Mouse (Mus musculus) midbrain, embryonic 16.5 days (tissue): Measurements from ENCODE around the gene Calr4. TPM values are rescaled to one million over a fixed set of nuclear protein-coding genes. Genes with fewer than 3 reads are reported as not detected.

Source experiments
- ATAC-seq: fragments of 200-750 bp; cut with Nextera tagmentation; 2 replicates; pipeline ENCODE4 v1.8.0; 2017; ENCODE audit warnings: moderate TSS enrichment
- H3K27ac ChIP-seq: fragments of 300-500 bp; sonication (generic); 2 replicates; pipeline ENCODE4 v1.5.1; 2014; ENCODE audit warnings: mild to moderate bottlenecking, low read length, mixed read lengths
- H3K27me3 ChIP-seq: fragments of 300-500 bp; sonication (generic); 2 replicates; pipeline ENCODE4 v1.6.1; 2014; ENCODE audit warnings: low read depth, low read length, mixed read lengths; ENCODE audit not compliant: control insufficient read depth, insufficient read depth
- H3K36me3 ChIP-seq: fragments of 300-500 bp; sonication (generic); 2 replicates; pipeline ENCODE4 v1.6.1; 2014; ENCODE audit warnings: mild to moderate bottlenecking, low read length, moderate library complexity, mixed read lengths; ENCODE audit not compliant: control insufficient read depth, insufficient read depth
- H3K4me1 ChIP-seq: fragments of 300-500 bp; sonication (generic); 2 replicates; pipeline ENCODE4 v1.6.1; 2014; ENCODE audit warnings: mild to moderate bottlenecking, low read length, mixed read lengths; ENCODE audit not compliant: control insufficient read depth, insufficient read depth
- H3K4me2 ChIP-seq: fragments of 300-500 bp; sonication (generic); 2 replicates; pipeline ENCODE4 v1.6.1; 2014; ENCODE audit warnings: mild to moderate bottlenecking, low read length, mixed read lengths
- H3K4me3 ChIP-seq: fragments of 300-500 bp; sonication (generic); 2 replicates; pipeline ENCODE4 v1.5.1; 2014; ENCODE audit warnings: low read depth, mild to moderate bottlenecking, low read length, moderate library complexity, mixed read lengths
- H3K9ac ChIP-seq: fragments of 300-500 bp; sonication (generic); 2 replicates; pipeline ENCODE4 v1.6.1; 2014; ENCODE audit warnings: low read depth, low read length, mixed read lengths
- H3K9me3 ChIP-seq: fragments of 300-500 bp; sonication (generic); replicated peaks from 2 replicates; pipeline ENCODE4 v1.6.1; 2014; ENCODE audit warnings: mild to moderate bottlenecking, low read length, mixed read lengths; ENCODE audit not compliant: control insufficient read depth, poor library complexity, severe bottlenecking
- WGBS: fragments of 180-500 bp; shearing (Covaris S2); extraction: QIAGEN DNeasy Blood & Tissue Kit; methylation state at CpG from one replicate; pipeline ENCODE4 v1.1.7; 2014; 5-methylcytosine and 5-hydroxymethylcytosine counted together
- polyA plus RNA-seq: library from polyadenylated mRNA; unstranded; fragments of >200 nt; fragmentation: Nextera tagmentation; extraction: Ambion mirVana; gene quantifications from 2 replicates; pipeline ENCODE4 v1.2.1, GENCODE M21; 2015

The Calr4 gene
- polyA plus RNA-seq, 1 experiment from 2014 or later, result 0.62 TPM

DNA sequence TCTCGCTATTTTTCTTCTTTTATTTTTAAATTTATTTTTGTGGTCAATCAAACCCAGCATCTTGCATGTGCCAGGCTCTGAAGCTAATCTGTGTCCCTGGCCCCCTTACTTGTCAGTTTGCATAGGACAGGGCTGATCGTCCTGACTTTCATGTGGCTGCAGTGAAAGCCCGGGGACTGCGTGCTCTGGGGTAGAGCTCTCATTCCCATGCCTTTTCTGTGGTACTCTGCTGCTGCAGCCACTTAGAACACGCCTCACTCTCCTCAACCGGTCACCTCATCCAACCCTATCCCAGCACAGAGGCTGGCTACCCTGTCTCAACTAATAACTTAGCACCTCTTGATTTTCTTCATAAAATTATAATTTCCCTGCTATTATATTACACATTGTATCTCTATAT lies 8.7 kb upstream of the Calr4 start:
- Histone ChIP-seq H3K9ac (no peak overlapping the region), H3K4me1 (no peaks in the 10 kb centered on the region), H3K36me3 (no peaks in the 10 kb centered on the region), H3K9me3 (no peaks in the 10 kb centered on the region), H3K27ac (no peak overlapping the region), H3K27me3 (no peaks in the 10 kb centered on the region), H3K4me3 (no peak overlapping the region), H3K4me2 (no peak overlapping the region)
- WGBS, result 53% methylated on average over 6 of the region's 6 CpGs
- peak; percentile 80 for ATAC-seq

DNA sequence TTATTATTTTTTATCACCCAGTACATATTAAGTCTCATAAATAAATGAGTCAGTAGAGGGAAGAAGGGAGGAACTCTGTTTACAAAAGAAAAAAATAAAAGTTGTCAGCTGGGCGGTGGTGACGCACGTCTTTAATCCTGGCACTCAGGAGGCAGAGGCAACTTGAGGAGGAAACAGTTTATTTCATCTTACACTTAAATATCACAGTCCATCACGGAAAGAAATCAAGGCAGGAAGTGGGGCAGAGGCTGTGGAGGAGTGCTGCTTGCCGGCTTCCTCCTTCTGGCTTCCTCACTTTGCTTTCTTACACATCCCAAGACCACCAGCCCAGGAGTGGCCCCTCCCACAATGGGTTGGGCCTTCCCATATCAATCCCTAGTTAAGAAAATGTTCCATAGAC lies 8.2 kb upstream of the Calr4 start:
- H3K27me3 ChIP-seq, result no peaks in the 10 kb centered on the region
- H3K9me3 ChIP-seq, result no peaks in the 10 kb centered on the region
- no peak for ATAC-seq
- H3K36me3 ChIP-seq, result no peaks in the 10 kb centered on the region
- H3K27ac ChIP-seq, result no peak overlapping the region
- H3K4me2 ChIP-seq, result no peak overlapping the region
- H3K4me3 ChIP-seq, result no peak overlapping the region
- 64% methylated on average over 5 of the region's 5 CpGs for WGBS
- no peaks in the 10 kb centered on the region for H3K4me1 ChIP-seq
- H3K9ac ChIP-seq, result no peak overlapping the region

DNA sequence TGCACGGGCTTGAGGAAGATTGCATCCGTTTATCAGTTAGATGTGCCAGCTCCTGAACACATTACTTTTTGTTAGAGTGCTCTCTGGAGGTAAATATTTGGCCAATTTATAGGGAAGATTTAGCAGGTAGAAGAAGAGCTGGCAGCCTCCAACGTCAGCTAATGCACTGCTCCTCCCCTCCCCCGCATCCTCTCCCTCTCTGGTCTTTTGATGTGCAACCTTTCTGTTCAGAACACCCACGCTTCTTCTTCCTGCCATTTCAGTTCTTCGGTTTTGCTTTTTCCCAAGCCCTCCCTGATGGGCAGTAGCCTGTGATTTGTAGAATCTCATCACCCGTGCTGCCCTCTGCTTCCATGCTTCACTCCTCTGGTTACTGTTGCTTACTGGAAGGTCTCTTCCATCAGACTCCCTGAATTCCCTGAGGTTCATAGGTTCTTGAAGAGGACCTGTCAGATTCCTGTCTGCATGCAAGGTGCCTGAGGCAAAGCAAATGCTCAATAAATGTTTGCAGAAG lies 4.5 kb upstream of the Calr4 start:
- H3K36me3 ChIP-seq, result no peaks in the 10 kb centered on the region
- H3K27me3 ChIP-seq, result no peaks in the 10 kb centered on the region
- H3K9me3 ChIP-seq, result no peaks in the 10 kb centered on the region
- 56% methylated on average over 7 of the region's 7 CpGs for WGBS
- ATAC-seq, result no peak
- H3K4me3 ChIP-seq, result no peak overlapping the region
- no peak overlapping the region for H3K9ac ChIP-seq
- H3K27ac ChIP-seq, result no peak overlapping the region
- no peaks in the 10 kb centered on the region for H3K4me1 ChIP-seq
- H3K4me2 ChIP-seq, result no peak overlapping the region

DNA sequence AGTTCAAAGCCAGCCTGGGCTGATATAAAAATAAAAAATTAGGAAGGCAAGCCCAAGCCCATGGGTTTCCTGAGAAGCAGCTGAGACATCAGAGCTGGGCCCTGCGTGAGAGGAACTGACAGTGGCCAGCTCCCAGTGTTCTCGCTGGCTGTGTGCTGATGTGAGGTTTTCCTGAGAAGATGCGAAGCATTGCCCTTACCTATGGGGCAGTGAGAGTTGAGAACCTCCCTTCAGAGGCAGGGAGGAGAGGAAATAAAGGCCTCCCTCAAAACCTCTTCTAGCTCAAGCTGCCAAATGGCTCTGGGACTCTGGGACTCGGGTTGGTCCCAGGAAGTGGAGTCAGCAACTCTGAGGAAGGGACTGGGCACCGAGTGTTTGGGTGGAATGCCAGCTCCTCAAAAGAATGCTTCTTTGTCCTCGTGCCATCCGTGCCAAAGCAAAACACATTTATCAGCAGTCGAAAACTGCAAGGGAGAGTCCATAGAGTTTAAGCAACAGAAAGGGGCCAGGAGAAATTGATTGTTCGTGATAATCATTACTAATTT lies 593 bp downstream of the Calr4 start:
- Histone ChIP-seq H3K4me2 (no peak overlapping the region), H3K36me3 (no peaks in the 10 kb centered on the region), H3K4me3 (no peak overlapping the region), H3K9me3 (no peaks in the 10 kb centered on the region), H3K9ac (no peak overlapping the region), H3K27ac (no peak overlapping the region), H3K4me1 (peaks cover 8% of the 10 kb centered on the region; the same call in 1 of the 2 replicates), H3K27me3 (no peaks in the 10 kb centered on the region)
- WGBS, result 73% methylated on average over 9 of the region's 9 CpGs
- ATAC-seq, result no peak

DNA sequence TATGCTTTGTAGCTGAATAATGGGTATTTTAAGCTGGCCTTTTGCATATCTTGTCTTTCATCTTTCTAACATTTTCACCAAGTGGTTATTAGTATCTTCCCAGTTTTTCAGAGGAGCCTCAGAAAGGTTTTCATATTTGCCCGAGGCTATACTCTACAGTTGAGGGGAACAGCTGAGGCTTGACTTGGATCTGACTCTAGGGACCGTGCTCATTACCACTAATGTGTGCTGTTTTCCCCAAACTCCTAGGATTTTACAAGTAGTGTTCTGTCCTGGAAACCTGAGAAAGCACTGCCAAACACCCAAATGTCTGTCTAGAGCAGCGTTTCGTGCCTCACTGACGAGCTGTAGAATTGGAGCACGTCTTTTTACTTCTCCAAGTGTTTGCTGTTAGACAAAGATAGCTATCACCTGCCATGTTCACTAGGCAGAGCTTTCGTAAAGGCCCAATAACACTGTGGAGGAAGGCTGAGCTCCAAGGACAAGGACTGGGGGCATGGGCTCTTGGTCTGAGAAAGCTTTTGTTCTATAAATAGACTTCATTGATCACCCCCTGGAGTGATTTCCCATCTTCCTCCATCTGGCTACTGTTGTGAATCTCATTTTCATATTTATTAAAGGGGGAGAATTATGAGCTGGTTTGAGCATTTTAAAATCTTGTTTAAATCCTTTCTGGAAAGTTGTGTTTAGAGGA lies 2.0 kb downstream of the Calr4 start:
- Histone ChIP-seq H3K9ac (no peak overlapping the region), H3K27me3 (no peaks in the 10 kb centered on the region), H3K27ac (peak overlapping the region; percentile 22; the same call in 1 of the 2 replicates), H3K9me3 (no peaks in the 10 kb centered on the region), H3K4me2 (no peak overlapping the region), H3K36me3 (no peaks in the 10 kb centered on the region), H3K4me1 (peaks cover 8% of the 10 kb centered on the region; the same call in 1 of the 2 replicates), H3K4me3 (no peak overlapping the region)
- ATAC-seq, result no peak
- 49% methylated on average over 7 of the region's 7 CpGs for WGBS

DNA sequence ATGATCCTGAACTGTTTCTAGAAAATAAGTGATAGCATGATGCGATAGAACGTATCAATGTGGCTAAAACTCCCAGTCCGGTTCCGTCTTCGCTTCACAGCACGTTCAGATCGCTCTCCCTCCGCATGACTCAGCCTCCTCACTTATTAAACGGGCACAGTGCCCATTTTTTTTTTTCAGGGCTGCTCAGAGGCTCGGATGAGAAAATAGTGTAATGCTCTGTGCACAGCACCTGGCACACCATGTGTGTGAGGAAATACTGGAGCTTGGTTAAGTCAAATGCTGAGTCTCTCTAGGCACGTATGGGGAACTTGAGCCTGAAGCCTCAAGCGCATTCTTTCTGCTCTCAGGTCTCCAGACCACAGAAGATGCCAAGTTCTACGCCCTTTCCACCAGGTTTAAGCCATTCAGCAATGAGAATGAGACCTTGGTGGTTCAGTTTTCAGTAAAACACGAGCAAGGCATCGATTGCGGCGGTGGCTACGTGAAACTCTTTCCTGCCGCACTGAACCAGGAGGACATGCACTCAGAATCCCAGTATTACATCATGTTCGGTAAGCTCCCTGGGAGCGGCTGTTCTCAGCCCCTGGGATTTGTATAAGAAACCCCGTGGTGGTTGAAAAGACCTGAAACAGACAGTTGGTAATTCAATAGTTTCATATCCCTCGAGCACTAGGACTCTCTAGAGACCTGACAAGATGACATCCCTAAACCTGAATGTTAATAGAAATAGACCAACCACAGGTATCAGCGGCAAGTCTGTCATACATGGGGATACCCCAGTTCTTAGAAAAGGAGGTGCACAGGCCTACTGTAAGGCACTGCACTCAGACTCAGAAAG lies 4.4 kb downstream of the Calr4 start:
- Histone ChIP-seq H3K27ac (no peak overlapping the region), H3K36me3 (no peaks in the 10 kb centered on the region), H3K9me3 (no peaks in the 10 kb centered on the region), H3K4me1 (peaks cover 8% of the 10 kb centered on the region; the same call in 1 of the 2 replicates), H3K4me3 (no peak overlapping the region), H3K9ac (no peak overlapping the region), H3K4me2 (no peak overlapping the region), H3K27me3 (no peaks in the 10 kb centered on the region)
- ATAC-seq, result no peak
- 79% methylated on average over 24 of the region's 24 CpGs for WGBS

DNA sequence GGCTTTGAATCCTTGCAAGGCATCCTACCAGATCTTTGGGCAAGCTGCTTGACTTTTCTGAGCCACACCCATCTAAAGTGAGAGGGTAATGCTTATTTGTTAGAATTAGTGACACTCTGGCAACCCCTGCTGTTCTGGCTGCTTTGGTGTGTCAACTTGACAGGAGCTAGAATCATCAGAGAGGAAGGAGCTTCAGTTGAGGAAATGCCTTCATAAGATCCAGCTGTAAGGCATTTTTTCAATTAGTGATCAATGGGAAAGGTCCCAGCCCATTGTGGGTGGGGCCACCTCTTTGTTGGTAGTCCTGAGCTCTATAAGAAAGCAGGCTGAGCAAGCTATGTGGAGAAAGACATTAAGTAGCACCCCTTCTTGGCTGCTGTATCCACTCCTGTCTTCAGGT lies 6.9 kb downstream of the Calr4 start:
- ATAC-seq, result no peak
- Histone ChIP-seq H3K9me3 (no peaks in the 10 kb centered on the region), H3K36me3 (no peaks in the 10 kb centered on the region), H3K4me2 (no peak overlapping the region), H3K4me3 (no peak overlapping the region), H3K4me1 (peaks cover 8% of the 10 kb centered on the region; the same call in 1 of the 2 replicates), H3K27ac (no peak overlapping the region), H3K9ac (no peak overlapping the region), H3K27me3 (no peaks in the 10 kb centered on the region)

DNA sequence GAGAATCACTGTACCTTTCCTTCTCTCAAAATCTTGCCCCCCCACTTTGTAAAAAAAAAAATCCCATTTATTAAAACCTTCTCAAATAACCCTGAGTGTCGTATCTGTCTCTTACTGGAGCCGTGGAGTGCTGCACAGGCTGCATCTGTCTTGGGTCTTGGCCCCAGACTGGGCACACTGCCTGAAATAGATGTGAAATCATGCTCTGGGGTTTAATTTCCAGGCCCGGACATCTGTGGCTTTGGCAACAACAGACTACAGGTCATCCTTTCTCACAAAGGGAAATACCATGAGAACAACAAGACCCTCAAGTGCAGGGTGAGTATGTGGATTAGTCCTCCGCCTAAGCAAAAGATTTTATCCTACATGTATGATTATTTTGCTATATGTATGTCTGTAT lies 7.6 kb downstream of the Calr4 start:
- Histone ChIP-seq H3K9me3 (no peaks in the 10 kb centered on the region), H3K27me3 (no peaks in the 10 kb centered on the region), H3K36me3 (no peaks in the 10 kb centered on the region), H3K4me1 (0 out of 2 replicates have a peak, but pooled peaks cover 1% of the 10 kb centered on the region), H3K4me3 (no peak overlapping the region), H3K9ac (no peak overlapping the region), H3K4me2 (no peak overlapping the region), H3K27ac (no peak overlapping the region)
- WGBS, result 67% methylated on average over 4 of the region's 4 CpGs
- ATAC-seq, result no peak

DNA sequence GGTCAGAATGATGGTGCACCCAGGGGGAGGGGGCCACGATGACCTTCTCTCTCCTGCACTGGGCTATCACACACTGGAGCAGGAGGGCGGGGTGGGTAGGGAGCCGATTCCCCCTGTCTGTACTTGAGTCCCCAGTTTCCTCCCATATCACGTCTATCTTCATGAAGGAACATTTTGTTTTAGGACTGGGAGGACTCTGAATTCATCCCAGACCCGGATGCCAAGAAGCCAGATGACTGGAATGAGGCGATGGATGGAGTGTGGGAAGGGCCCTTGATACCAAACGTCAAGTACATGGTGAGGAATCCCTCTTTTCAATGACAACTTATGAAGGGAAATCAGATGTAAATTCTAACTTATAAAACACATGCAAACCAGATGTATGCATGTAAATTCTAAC lies 10.2 kb downstream of the Calr4 start:
- no peak for ATAC-seq
- Histone ChIP-seq H3K4me2 (no peak overlapping the region), H3K4me3 (no peak overlapping the region), H3K9me3 (no peaks in the 10 kb centered on the region), H3K27me3 (no peaks in the 10 kb centered on the region), H3K36me3 (no peaks in the 10 kb centered on the region), H3K27ac (no peak overlapping the region), H3K9ac (no peak overlapping the region), H3K4me1 (no peaks in the 10 kb centered on the region)
- WGBS, result 89% methylated on average over 7 of the region's 7 CpGs
